In the genomic region with DNA sequence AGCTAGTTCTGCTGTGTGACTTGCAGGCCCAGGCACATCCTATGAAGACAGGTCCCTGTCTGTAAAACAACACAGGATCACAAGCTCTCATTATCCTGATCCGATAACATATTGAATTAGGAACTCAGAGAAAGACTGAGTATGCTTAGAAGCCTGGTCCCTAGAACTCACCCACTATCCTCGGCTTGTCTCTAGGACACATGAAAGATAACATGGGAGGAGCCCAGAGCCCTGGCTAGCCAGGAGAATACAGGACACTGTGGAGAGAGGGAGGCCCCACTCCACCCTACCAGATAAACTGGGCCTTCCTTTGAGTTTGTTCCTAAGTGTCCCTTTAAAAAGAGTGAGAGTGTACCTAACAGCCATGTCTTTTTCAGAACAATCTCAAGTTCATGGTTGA, we compare ENCODE assay signal across 19 mouse cellular contexts. TPM values are rescaled to one million over a fixed set of nuclear protein-coding genes. Genes with fewer than 3 reads are reported as not detected.
DNase-seq lines count a peak whose midpoint lies in the region; ATAC-seq lines count a peak whose summit lies in the region.
"Had no signal": no experiment of that assay in that cellular context is flagged by ENCODE, and none has a peak within 500 bp of the region (broad histone marks: within the 10 kb centered on the region; RNA-seq: fewer than 3 reads in every experiment).

No protein-coding gene starts in this region.

- no peak overlapping the region for H3K4me3 ChIP-seq in heart, embryonic 16.5 days (ENCODE audit: low read length)
- H3K4me3 ChIP-seq in lung, embryonic 16.5 days (ENCODE audit: low read length), result no peak overlapping the region
- H3K4me3 ChIP-seq in liver, embryonic 15.5 days (replicated peaks), result no peak overlapping the region
- H3K4me3 ChIP-seq in midbrain, embryonic 16.5 days (ENCODE audit: low read depth, low read length), result no peak overlapping the region
- H3K4me3 ChIP-seq: embryonic facial prominence, embryonic 15.5 days; forebrain, embryonic 13.5 days had no signal

- peak overlapping the region; percentile 56 for H3K27ac ChIP-seq in heart, embryonic 16.5 days (ENCODE audit: low read length)
- H3K27ac ChIP-seq in lung, embryonic 16.5 days (ENCODE audit: low read length), result peak overlapping the region; percentile 64
- peak overlapping the region; percentile 41; the same call in 1 of the 2 replicates for H3K27ac ChIP-seq in liver, embryonic 15.5 days (replicated peaks)
- H3K27ac ChIP-seq in midbrain, embryonic 16.5 days (ENCODE audit: low read length), result no peak overlapping the region
- H3K27ac ChIP-seq: embryonic facial prominence, embryonic 15.5 days; forebrain, embryonic 13.5 days had no signal

- peaks cover 18% of the 10 kb centered on the region for H3K36me3 ChIP-seq in heart, embryonic 16.5 days (ENCODE audit: control insufficient read depth, insufficient read depth)
- peaks cover 4% of the 10 kb centered on the region; the same call in 1 of the 2 replicates for H3K36me3 ChIP-seq in lung, embryonic 16.5 days (ENCODE audit: control insufficient read depth, insufficient read depth, low read length)
- peaks cover 11% of the 10 kb centered on the region for H3K36me3 ChIP-seq in liver, embryonic 15.5 days (replicated peaks)
- H3K36me3 ChIP-seq in midbrain, embryonic 16.5 days (ENCODE audit: control insufficient read depth, insufficient read depth, low read length), result peaks cover 16% of the 10 kb centered on the region

- H3K27me3 ChIP-seq in heart, embryonic 16.5 days (ENCODE audit: control insufficient read depth, insufficient read depth, low read length), result no peaks in the 10 kb centered on the region
- H3K27me3 ChIP-seq in lung, embryonic 16.5 days (ENCODE audit: control insufficient read depth, insufficient read depth, low read depth, low read length), result no peaks in the 10 kb centered on the region
- H3K27me3 ChIP-seq in liver, embryonic 15.5 days, result no peaks in the 10 kb centered on the region
- H3K27me3 ChIP-seq in midbrain, embryonic 16.5 days (ENCODE audit: control insufficient read depth, insufficient read depth, low read depth, low read length), result no peaks in the 10 kb centered on the region
- H3K27me3 ChIP-seq: embryonic facial prominence, embryonic 15.5 days; forebrain, embryonic 13.5 days; Patski had no signal

- DNase-seq in heart, postnatal 36 days, result no peak
- no peak for DNase-seq in lung, postnatal 14 days
- DNase-seq in c-Kit-positive CD71-positive TER-119-positive erythroid progenitor cells, embryonic 14.5 days (ENCODE audit: low spot score), result peak; percentile 64
- no peak for DNase-seq in spleen, adult 18-20 months
- DNase-seq: embryo, embryonic 11 days; gastrocnemius, postnatal 25 days; heart, postnatal 4 days; kidney, adult 2 months; right cerebral cortex, postnatal 25 days; thymus, postnatal 25 days had no signal

- H3K4me2 ChIP-seq in heart, embryonic 16.5 days (ENCODE audit: low read depth, low read length), result no peak overlapping the region
- no peak overlapping the region for H3K4me2 ChIP-seq in lung, embryonic 16.5 days (ENCODE audit: low read depth, low read length)
- H3K4me2 ChIP-seq in liver, embryonic 15.5 days, result peak overlapping the region; percentile 36
- H3K4me2 ChIP-seq in midbrain, embryonic 16.5 days (ENCODE audit: low read length), result no peak overlapping the region
- H3K4me2 ChIP-seq: embryonic facial prominence, embryonic 15.5 days; forebrain, embryonic 13.5 days had no signal

- intact Hi-C loops in heart, postnatal 36 days (cut with DNase I), result loop anchor here (2.0 to 10.0 kb wide), 2 partner anchors 17 to 155 kb away; no protein-coding TSS in a partner anchor

- H3K4me1 ChIP-seq in heart, embryonic 16.5 days (ENCODE audit: control insufficient read depth, insufficient read depth, low read length), result peaks cover 23% of the 10 kb centered on the region
- peaks cover 11% of the 10 kb centered on the region for H3K4me1 ChIP-seq in lung, embryonic 16.5 days (replicated peaks; ENCODE audit: control insufficient read depth, insufficient read depth, low read length)
- peaks cover 31% of the 10 kb centered on the region for H3K4me1 ChIP-seq in liver, embryonic 15.5 days (replicated peaks)
- no peaks in the 10 kb centered on the region for H3K4me1 ChIP-seq in midbrain, embryonic 16.5 days (ENCODE audit: control insufficient read depth, insufficient read depth, low read length)
- H3K4me1 ChIP-seq: embryonic facial prominence, embryonic 15.5 days had no signal

- ATAC-seq in heart, embryonic 16.5 days (replicated peaks; ENCODE audit: extremely low read depth, insufficient read depth, low FRiP score), result no peak
- no peak for ATAC-seq in lung, embryonic 16.5 days (ENCODE audit: low read depth)
- ATAC-seq in liver, embryonic 15.5 days (ENCODE audit: insufficient read depth), result peak; percentile 81
- no peak for ATAC-seq in midbrain, embryonic 16.5 days
- ATAC-seq: activated CD4-positive, CD25-positive, alpha-beta regulatory T cell, adult 4 months; forebrain, embryonic 13.5 days; hindbrain, embryonic 16.5 days; Patski had no signal

- H3K9me3 ChIP-seq in heart, embryonic 16.5 days (replicated peaks; ENCODE audit: control insufficient read depth, low read length), result 0 out of 2 replicates have a peak, but pooled peaks cover 2% of the 10 kb centered on the region
- H3K9me3 ChIP-seq in lung, embryonic 16.5 days (ENCODE audit: control insufficient read depth, low read length), result no peaks in the 10 kb centered on the region
- H3K9me3 ChIP-seq in liver, embryonic 15.5 days (replicated peaks), result no peaks in the 10 kb centered on the region
- no peaks in the 10 kb centered on the region for H3K9me3 ChIP-seq in midbrain, embryonic 16.5 days (replicated peaks; ENCODE audit: control insufficient read depth, low read length, poor library complexity, severe bottlenecking)
- H3K9me3 ChIP-seq: embryonic facial prominence, embryonic 15.5 days; forebrain, embryonic 13.5 days had no signal

- WGBS in heart, embryonic 16.5 days, result 38% methylated on average over 2 of the region's 2 CpGs
- WGBS in lung, embryonic 16.5 days, result 50% methylated on average over 2 of the region's 2 CpGs
- 33% methylated on average over 2 of the region's 2 CpGs for WGBS in liver, embryonic 15.5 days (ENCODE audit: insufficient replicate concordance)
- 83% methylated on average over 2 of the region's 2 CpGs for WGBS in midbrain, embryonic 16.5 days

- no peak overlapping the region for H3K9ac ChIP-seq in heart, embryonic 16.5 days (ENCODE audit: low read length)
- no peak overlapping the region for H3K9ac ChIP-seq in lung, embryonic 16.5 days (ENCODE audit: low read length)
- no peak overlapping the region for H3K9ac ChIP-seq in liver, embryonic 15.5 days
- H3K9ac ChIP-seq in midbrain, embryonic 16.5 days (ENCODE audit: low read depth, low read length), result no peak overlapping the region
- H3K9ac ChIP-seq: embryonic facial prominence, embryonic 15.5 days; forebrain, embryonic 13.5 days had no signal

RNA-seq across cellular contexts. Expression of gene Slc41a3, which starts 55.4 kb away (rescaled TPM):
- 10.0 and 11.9 TPM in 2 replicates for polyA plus RNA-seq in heart, embryonic 16.5 days (2015; fragmentation: Nextera tagmentation; extraction: Ambion mirVana)
- total RNA-seq in heart, postnatal 36 days (2021), result 10 to 100 TPM; 68.8 to 72.1 TPM
- polyA plus RNA-seq in lung, embryonic 16.5 days (2015; fragmentation: Nextera tagmentation; extraction: Ambion mirVana), result 7.7 and 9.4 TPM in 2 replicates
- polyA plus RNA-seq in liver, embryonic 15.5 days (2015; fragmentation: Nextera tagmentation; extraction: Ambion mirVana), result 41.3 and 46.3 TPM in 2 replicates
- polyA plus RNA-seq in midbrain, embryonic 16.5 days (2015; fragmentation: Nextera tagmentation; extraction: Ambion mirVana), result 5.8 and 8.1 TPM in 2 replicates
